In genomic region chr8:91207676-91208075, GRCm38 (mm10) we compare ENCODE assay signal across 22 mouse cellular contexts. TPM values are rescaled to one million over a fixed set of nuclear protein-coding genes. Genes with fewer than 3 reads are reported as not detected.
DNase-seq lines count a peak whose midpoint lies in the region; ATAC-seq and TF ChIP-seq lines count a peak whose summit lies in the region.
"Had no signal": no experiment of that assay in that cellular context is flagged by ENCODE, and none has a peak within 500 bp of the region (broad histone marks: within the 10 kb centered on the region; RNA-seq: fewer than 3 reads in every experiment).

No protein-coding gene starts in this region.

- intact Hi-C loops in gastrocnemius, adult 2 months (cut with DNase I): no loop called here

- H3K27me3 ChIP-seq in MEL (ENCODE audit: control insufficient read depth in 1 of 2, insufficient read depth in 2 of 2, low read length in 2 of 2): no peaks in the 10 kb centered on the region; a peak in 1 of 4 replicates
- H3K27me3 ChIP-seq: CH12.LX; embryonic facial prominence, embryonic 12.5 days; forebrain, embryonic 13.5 days; forebrain, embryonic 15.5 days had no signal

- H3K79me2 ChIP-seq in MEL (ENCODE audit: control insufficient read depth, insufficient read depth, low read length, poor library complexity): no peaks in the 10 kb centered on the region

- H3K9ac ChIP-seq in MEL (ENCODE audit: control insufficient read depth, low read depth, low read length, poor library complexity, severe bottlenecking): no peak overlapping the region
- H3K9ac ChIP-seq: embryonic facial prominence, embryonic 12.5 days; forebrain, embryonic 13.5 days; forebrain, embryonic 15.5 days; forebrain, postnatal 0 days had no signal

- peaks cover 0 to 6% of the 10 kb centered on the region in 2 experiments; a peak in 2 of 4 replicates for H3K4me1 ChIP-seq in MEL (ENCODE audit: control insufficient read depth in 1 of 2, insufficient read depth in 2 of 2, low read length in 2 of 2)
- H3K4me1 ChIP-seq: embryonic facial prominence, embryonic 10.5 days; embryonic facial prominence, embryonic 12.5 days; forebrain, embryonic 13.5 days; forebrain, embryonic 15.5 days had no signal

- no peak for TF ChIP-seq POLR2A in MEL (IDR thresholded peaks at IDR 0.05; ENCODE audit: control insufficient read depth in 1 of 2, insufficient read depth in 1 of 2, low read depth in 1 of 2, low read length in 2 of 2, poor library complexity in 1 of 2)

- TF ChIP-seq RAD21 in MEL (IDR thresholded peaks at IDR 0.05; ENCODE audit: low read depth, low read length): no peak

- no peak overlapping the region for H3K27ac ChIP-seq in MEL (ENCODE audit: control insufficient read depth, low read depth, low read length)
- no peak overlapping the region for H3K27ac ChIP-seq in gastrocnemius, adult 2 months
- H3K27ac ChIP-seq: embryonic facial prominence, embryonic 10.5 days; embryonic facial prominence, embryonic 12.5 days; forebrain, embryonic 13.5 days; forebrain, embryonic 15.5 days had no signal

- no peaks in the 10 kb centered on the region for H3K9me3 ChIP-seq in MEL (replicated peaks; ENCODE audit: insufficient read depth, low read length)
- H3K9me3 ChIP-seq: embryonic facial prominence, embryonic 10.5 days; embryonic facial prominence, embryonic 12.5 days; forebrain, embryonic 13.5 days; forebrain, embryonic 15.5 days; G1E had no signal

- H3K4me3 ChIP-seq in MEL (ENCODE audit: control insufficient read depth in 1 of 2, insufficient read depth in 1 of 2, low read depth in 2 of 2, low read length in 2 of 2): no peak overlapping the region
- H3K4me3 ChIP-seq in gastrocnemius, adult 2 months: no peak overlapping the region
- H3K4me3 ChIP-seq: embryonic facial prominence, embryonic 10.5 days; embryonic facial prominence, embryonic 12.5 days; forebrain, embryonic 13.5 days; forebrain, embryonic 15.5 days had no signal

- peaks cover 0 to 6% of the 10 kb centered on the region in 2 experiments; a peak in 2 of 4 replicates for H3K36me3 ChIP-seq in MEL (ENCODE audit: control insufficient read depth in 1 of 2, insufficient read depth in 2 of 2, low read length in 2 of 2)
- H3K36me3 ChIP-seq: embryonic facial prominence, embryonic 10.5 days; embryonic facial prominence, embryonic 12.5 days; forebrain, embryonic 15.5 days; G1E had no signal

- no peak for TF ChIP-seq CTCF in MEL (IDR thresholded peaks at IDR 0.05 in 2 of 3, conservative IDR thresholded peaks at IDR 0.05 in 1 of 3; ENCODE audit: control insufficient read depth in 1 of 3, insufficient read depth in 1 of 3, low read depth in 2 of 3, low read length in 3 of 3, poor library complexity in 1 of 3, severe bottlenecking in 1 of 3)
- no peak for TF ChIP-seq CTCF in gastrocnemius, adult 2 months (IDR thresholded peaks at IDR 0.05)

- DNase-seq in heart, adult 11 months: peak; percentile 48
- no peak for DNase-seq in heart, adult 18-20 months
- peak; percentile 15 for DNase-seq in MEL (ENCODE audit: low read depth, low spot score)
- no peak for DNase-seq in gastrocnemius, adult 2 months
- DNase-seq: adrenal gland, adult 2 months; adrenal gland, postnatal 10 days; adrenal gland, postnatal 25 days; B cell, adult 2 months; cerebellum, adult 11 months; cerebellum, adult 18-20 months; cerebellum, adult 8-10 months; cerebellum, adult 9-11 months; cerebellum, postnatal 14 days; forebrain, postnatal 0 days had no signal

- ATAC-seq in megakaryocyte-erythroid progenitor cell, adult 5-6 weeks (replicated peaks; ENCODE audit: low FRiP score, low TSS enrichment, poor library complexity, severe bottlenecking): peak; percentile 57
- ATAC-seq: CD4-positive, CD25-positive, alpha-beta regulatory T cell, adult 4 months; forebrain, embryonic 13.5 days; forebrain, embryonic 15.5 days; forebrain, postnatal 0 days had no signal

- TF ChIP-seq EP300 in MEL (IDR thresholded peaks at IDR 0.05; ENCODE audit: low read depth in 1 of 2, low read length in 2 of 2): peak; percentile 25 to 32; a peak in 2 of 4 replicates

TF ChIP-seq in MEL, 35 proteins besides CTCF, POLR2A, EP300 and RAD21:
- TF ChIP-seq GATA1 (IDR thresholded peaks at IDR 0.05; ENCODE audit: low read depth, low read length) (peak; percentile 61), TCF12 (IDR thresholded peaks at IDR 0.05; ENCODE audit: low read depth, low read length) (peak; percentile 37; the same call in 1 of the 2 replicates), KAT2A (conservative IDR thresholded peaks at IDR 0.05; ENCODE audit: low read depth, low read length) (no peak), CHD1 (IDR thresholded peaks at IDR 0.05; ENCODE audit: low read depth, low read length) (no peak), MYB (IDR thresholded peaks at IDR 0.05; ENCODE audit: low read depth, low read length) (no peak), USF2 (IDR thresholded peaks at IDR 0.05; ENCODE audit: borderline replicate concordance in 1 of 2, insufficient read depth in 1 of 2, low read depth in 1 of 2, low read length in 2 of 2) (no peak), UBTF (IDR thresholded peaks at IDR 0.05; ENCODE audit: borderline replicate concordance, insufficient read depth, low read depth, low read length) (no peak), CHD2 (IDR thresholded peaks at IDR 0.05; ENCODE audit: low read length) (no peak), SIN3A (IDR thresholded peaks at IDR 0.05; ENCODE audit: low read length) (no peak)

RNA-seq across cellular contexts. Expression of gene Aktip, which starts 7.9 kb away (rescaled TPM):
- total RNA-seq in heart, adult 18-20 months (2021): 10 to 100 TPM; 63.0 to 67.4 TPM
- 4.4 and 4.6 TPM in 2 replicates for total RNA-seq in MEL (2012; rRNA removed)
- polyA plus RNA-seq in MEL (2012; ENCODE audit: insufficient read depth in 1 of 2, insufficient read length in 2 of 2, low read depth in 1 of 2, low replicate concordance in 2 of 2, missing spikeins in 1 of 2): 1 to 10 TPM in 1 of 2 experiments, not detected in 1; 8.5 TPM
- 4.1 and 5.5 TPM in 2 replicates for total RNA-seq in megakaryocyte-erythroid progenitor cell, adult 5-6 weeks (2014; fragmentation: Nextera tagmentation)
- 1.2 and 6.1 TPM in 2 replicates for total RNA-seq in megakaryocyte-erythroid progenitor cell, adult 5-6 weeks (2017)
- total RNA-seq in gastrocnemius, adult 2 months (2021): 10 to 100 TPM; 51.7 to 54.2 TPM

Comparison
In these comparisons a context has a peak if more than half of its experiments do, and no peak if none do; other contexts are left out.
1. DNase-seq: peak in heart, adult 11 months (single experiment) and MEL (single experiment); none in heart, adult 18-20 months (0 of 2) and gastrocnemius, adult 2 months (single experiment).